Mouse (Mus musculus) stomach, embryonic 14.5 days (tissue): Measurements from ENCODE around the gene Stx16. TPM values are rescaled to one million over a fixed set of nuclear protein-coding genes. Genes with fewer than 3 reads are reported as not detected.

Experiments used
- ATAC-seq: fragments of 200-750 bp; cut with Nextera tagmentation; 2 replicates; pipeline ENCODE4 v1.8.0; 2017; ENCODE audit warnings: low read depth, moderate TSS enrichment; ENCODE audit not compliant: insufficient number of reproducible peaks, insufficient read depth, low FRiP score
- H3K27ac ChIP-seq: fragments of 300-500 bp; sonication (generic); 2 replicates; pipeline ENCODE4 v1.5.1; 2014; ENCODE audit warnings: mild to moderate bottlenecking, low read length, moderate library complexity, mixed read lengths
- H3K27me3 ChIP-seq: fragments of 300-500 bp; sonication (generic); 2 replicates; pipeline ENCODE4 v1.6.1; 2014; ENCODE audit warnings: low read length, control low read depth, mixed read lengths; ENCODE audit not compliant: control insufficient read depth, insufficient read depth
- H3K36me3 ChIP-seq: fragments of 300-500 bp; sonication (generic); 2 replicates; pipeline ENCODE4 v1.6.1; 2014; ENCODE audit warnings: mild to moderate bottlenecking, control low read depth, low read length, moderate library complexity, mixed read lengths; ENCODE audit not compliant: control insufficient read depth, insufficient read depth
- H3K4me1 ChIP-seq: fragments of 300-500 bp; sonication (generic); 2 replicates; pipeline ENCODE4 v1.6.1; 2014; ENCODE audit warnings: low read length, control low read depth, mixed read lengths; ENCODE audit not compliant: control insufficient read depth, insufficient read depth
- H3K4me2 ChIP-seq: fragments of 300-500 bp; sonication (generic); replicated peaks from 2 replicates; pipeline ENCODE4 v1.6.1; 2014; ENCODE audit warnings: low read depth, low read length, control low read depth
- H3K4me3 ChIP-seq: fragments of 300-500 bp; sonication (generic); 2 replicates; pipeline ENCODE4 v1.5.1; 2014; ENCODE audit warnings: low read depth, low read length, control low read depth
- H3K9ac ChIP-seq: fragments of 300-500 bp; sonication (generic); replicated peaks from 2 replicates; pipeline ENCODE4 v1.6.1; 2014; ENCODE audit warnings: low read depth, mild to moderate bottlenecking, control low read depth, low read length, moderate library complexity, mixed read lengths
- H3K9me3 ChIP-seq: fragments of 300-500 bp; sonication (generic); 2 replicates; pipeline ENCODE4 v1.6.1; 2016; ENCODE audit warnings: low read depth, low read length, control low read depth; ENCODE audit not compliant: control insufficient read depth
- WGBS: fragments of 180-500 bp; shearing (Covaris S2); extraction: QIAGEN DNeasy Blood & Tissue Kit; methylation state at CpG from one replicate; pipeline ENCODE4 v1.1.7; 2014; 5-methylcytosine and 5-hydroxymethylcytosine counted together
- polyA plus RNA-seq: library from polyadenylated mRNA; unstranded; fragments of >200 nt; fragmentation: Nextera tagmentation; extraction: Ambion mirVana; gene quantifications from 2 replicates; pipeline ENCODE4 v1.2.1, GENCODE M21; 2014

Gene Stx16
- polyA plus RNA-seq, 1 experiment from 2014 or later = 11.2 TPM

DNA sequence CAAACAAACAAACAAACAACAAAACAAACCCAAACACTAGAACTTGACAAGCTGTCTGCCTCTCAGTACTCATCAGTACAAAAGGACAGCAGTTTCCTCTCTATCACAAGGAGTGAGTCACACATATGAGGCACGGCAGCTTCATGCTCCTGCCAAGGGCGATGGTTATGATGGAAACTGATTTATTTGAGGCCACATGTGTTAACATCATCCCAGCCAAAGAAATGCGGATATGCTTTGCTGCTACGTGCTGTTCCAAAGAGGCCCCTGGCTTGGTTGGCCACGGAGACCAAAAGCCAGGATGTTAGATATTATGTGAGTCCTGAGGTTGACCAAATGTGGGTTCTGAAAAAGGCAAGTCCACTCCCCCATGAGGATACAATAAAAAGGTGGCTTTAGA, 4.7 kb upstream of the Stx16 start:
- Histone ChIP-seq H3K36me3 (no peaks in the 10 kb centered on the region), H3K9ac (no peak overlapping the region), H3K27ac (no peak overlapping the region), H3K27me3 (no peaks in the 10 kb centered on the region), H3K4me3 (no peak overlapping the region), H3K4me2 (no peak overlapping the region), H3K4me1 (peaks cover 21% of the 10 kb centered on the region), H3K9me3 (no peaks in the 10 kb centered on the region)
- 71% methylated on average over 5 of the region's 5 CpGs for WGBS
- ATAC-seq = no peak

DNA sequence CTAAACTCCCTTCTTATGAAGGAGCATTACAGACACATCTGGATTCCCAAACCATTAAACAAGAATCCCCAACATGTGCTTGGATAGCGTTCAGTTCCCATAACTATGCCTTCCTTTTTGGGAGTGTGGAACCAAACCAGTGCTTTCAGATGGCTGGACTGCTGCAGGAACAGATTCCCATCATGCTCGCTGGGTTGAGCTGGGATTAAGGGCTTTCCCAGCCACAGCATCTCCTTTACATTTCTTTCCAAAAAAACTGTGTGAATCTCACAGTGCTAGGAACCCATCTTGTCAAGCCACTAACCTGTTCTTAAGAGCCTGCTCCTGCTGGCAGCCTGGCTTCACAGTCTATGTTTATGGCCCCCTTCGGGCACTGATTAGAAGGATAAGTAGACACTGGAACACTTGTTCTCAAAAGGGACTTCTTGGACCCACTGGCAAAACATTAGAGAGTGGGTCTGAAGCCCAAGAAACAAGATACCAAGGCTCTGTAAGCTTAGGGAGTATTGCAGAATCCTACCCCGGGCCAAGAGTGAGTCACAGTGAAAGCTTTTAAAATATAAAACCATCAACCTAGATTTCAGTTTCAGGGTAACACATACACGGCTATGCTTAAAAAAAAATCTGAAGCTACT, 2.8 kb upstream of the Stx16 start:
- Histone ChIP-seq H3K36me3 (no peaks in the 10 kb centered on the region), H3K27ac (no peak overlapping the region), H3K9me3 (no peaks in the 10 kb centered on the region), H3K4me2 (no peak overlapping the region), H3K27me3 (no peaks in the 10 kb centered on the region), H3K4me3 (no peak overlapping the region), H3K4me1 (peaks cover 25% of the 10 kb centered on the region), H3K9ac (no peak overlapping the region)
- ATAC-seq = no peak
- 57% methylated on average over 5 of the region's 5 CpGs for WGBS

DNA sequence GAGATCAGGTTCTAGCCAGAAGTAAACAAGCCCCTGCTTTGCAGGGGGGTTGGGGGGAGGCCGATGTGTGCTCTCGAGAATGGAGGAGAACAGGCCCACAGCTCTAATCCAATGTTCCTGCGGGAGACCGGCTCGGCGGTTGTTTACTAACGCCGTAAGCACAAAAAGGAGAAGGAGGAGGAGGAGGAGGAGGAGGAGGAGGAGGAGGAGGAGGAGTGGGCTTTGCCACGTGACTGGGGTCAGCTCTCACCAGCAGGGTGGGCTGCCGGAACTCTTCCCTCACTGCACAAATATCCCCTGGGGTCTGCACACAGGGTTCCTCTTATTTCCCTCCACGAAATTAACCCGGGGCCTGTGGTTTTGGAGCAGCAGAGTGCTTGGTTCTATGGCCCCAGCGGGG, 1.5 kb upstream of the Stx16 start:
- Histone ChIP-seq H3K4me3 (peak overlapping the region; percentile 15; the same call in 1 of the 2 replicates), H3K36me3 (no peaks in the 10 kb centered on the region), H3K27ac (peak overlapping the region; percentile 94), H3K9me3 (no peaks in the 10 kb centered on the region), H3K9ac (peak overlapping the region; percentile 22; the same call in 1 of the 2 replicates), H3K27me3 (no peaks in the 10 kb centered on the region), H3K4me1 (peaks cover 25% of the 10 kb centered on the region), H3K4me2 (peak overlapping the region; percentile 72)
- ATAC-seq = peak; percentile 15; the same call in 1 of the 2 replicates
- 2% methylated on average over 12 of the region's 13 CpGs for WGBS

DNA sequence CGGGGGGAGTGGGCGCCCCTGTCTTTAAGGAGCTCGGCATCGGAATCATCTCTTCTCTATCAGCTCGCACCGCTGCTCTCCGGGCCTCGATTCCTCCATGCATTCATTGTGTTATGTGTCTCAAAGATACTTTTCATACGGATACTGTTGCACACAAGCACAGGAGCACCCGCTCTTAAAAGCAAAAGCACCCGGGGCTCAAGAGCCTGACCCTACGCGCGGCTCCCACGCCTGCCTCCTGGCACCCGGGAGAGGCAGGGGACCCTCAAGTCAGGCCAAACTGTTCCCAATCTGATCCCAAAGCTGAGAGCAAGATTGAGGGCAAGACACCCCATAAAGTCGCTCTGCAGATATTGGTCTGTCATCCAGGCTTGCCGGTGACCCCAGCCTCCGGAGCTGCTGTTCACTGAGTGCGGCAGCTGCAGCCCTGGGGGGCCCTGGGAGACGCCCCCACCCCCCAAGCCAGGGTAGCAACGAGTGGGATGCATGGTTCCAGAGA, 987 bp upstream of the Stx16 start:
- Histone ChIP-seq H3K4me2 (peak overlapping the region; percentile 72), H3K9ac (peak overlapping the region; percentile 22; the same call in 1 of the 2 replicates), H3K27me3 (no peaks in the 10 kb centered on the region), H3K36me3 (no peaks in the 10 kb centered on the region), H3K27ac (peak overlapping the region; percentile 94), H3K4me1 (peaks cover 25% of the 10 kb centered on the region), H3K9me3 (no peaks in the 10 kb centered on the region), H3K4me3 (peak overlapping the region; percentile 15; the same call in 1 of the 2 replicates)
- no peak for ATAC-seq
- 4% methylated on average over 22 of the region's 22 CpGs for WGBS

DNA sequence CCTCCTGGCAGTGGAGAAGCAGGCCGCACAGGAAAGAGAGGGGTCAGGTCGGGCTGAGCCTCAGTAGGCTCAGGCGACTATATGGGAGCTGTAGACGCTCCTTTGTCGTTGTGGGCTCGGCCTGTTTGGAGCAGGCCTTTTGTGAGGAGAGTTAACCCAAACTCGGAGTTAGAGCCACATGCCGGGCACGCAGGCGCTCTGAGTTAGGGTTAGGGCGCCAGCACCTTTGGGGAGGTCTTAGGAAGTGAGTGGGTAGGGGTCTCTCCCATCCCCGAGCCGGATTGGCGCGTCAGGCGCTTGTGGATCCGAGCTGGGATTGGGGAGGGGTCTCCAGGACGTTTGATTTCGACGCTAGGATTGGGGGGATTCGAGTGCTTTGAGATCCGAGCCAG, 321 bp downstream of the Stx16 start:
- H3K27ac ChIP-seq = peak overlapping the region; percentile 94
- peak overlapping the region; percentile 80 for H3K4me3 ChIP-seq
- no peaks in the 10 kb centered on the region for H3K27me3 ChIP-seq
- WGBS = under 1% methylated on average over 22 of the region's 22 CpGs
- H3K9ac ChIP-seq = peak overlapping the region; percentile 89
- H3K4me2 ChIP-seq = peak overlapping the region; percentile 72
- H3K9me3 ChIP-seq = no peaks in the 10 kb centered on the region
- peaks cover 36% of the 10 kb centered on the region for H3K4me1 ChIP-seq
- peak; percentile 25; the same call in 1 of the 2 replicates for ATAC-seq
- H3K36me3 ChIP-seq = no peaks in the 10 kb centered on the region

DNA sequence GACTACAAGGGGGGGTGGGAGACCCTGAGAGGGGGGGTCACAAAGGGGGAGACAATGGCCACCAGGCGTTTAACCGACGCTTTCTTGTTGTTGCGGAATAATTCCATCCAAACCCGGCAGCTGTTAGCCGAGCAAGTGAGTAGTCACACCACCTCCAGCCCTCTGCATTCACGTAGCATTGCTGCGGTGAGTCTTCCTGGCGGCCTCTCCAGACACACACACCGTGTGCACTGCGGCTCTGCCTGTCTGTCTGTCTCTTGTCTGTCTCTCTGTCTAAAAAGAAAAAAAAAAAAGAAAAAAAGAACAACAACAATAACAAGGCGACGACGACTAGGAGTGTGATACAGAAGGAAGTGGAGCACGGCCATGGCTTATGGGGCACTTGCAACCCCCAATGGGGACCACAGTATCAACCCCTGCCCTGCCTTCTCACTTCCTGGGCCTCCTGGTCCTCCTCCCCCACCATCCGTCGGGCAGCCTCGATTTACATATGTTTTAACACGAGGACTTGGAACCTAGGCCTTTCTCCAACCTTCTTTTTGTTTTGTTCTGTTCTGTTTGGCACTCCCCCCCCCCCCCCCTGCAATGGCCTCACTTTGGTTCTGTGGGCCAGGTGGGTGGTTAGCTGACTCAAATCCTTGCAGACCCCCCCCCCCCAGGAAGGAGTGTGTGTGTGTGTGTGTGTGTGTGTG, 1.0 kb downstream of the Stx16 start:
- ATAC-seq = no peak
- under 1% methylated on average over 19 of the region's 19 CpGs for WGBS

DNA sequence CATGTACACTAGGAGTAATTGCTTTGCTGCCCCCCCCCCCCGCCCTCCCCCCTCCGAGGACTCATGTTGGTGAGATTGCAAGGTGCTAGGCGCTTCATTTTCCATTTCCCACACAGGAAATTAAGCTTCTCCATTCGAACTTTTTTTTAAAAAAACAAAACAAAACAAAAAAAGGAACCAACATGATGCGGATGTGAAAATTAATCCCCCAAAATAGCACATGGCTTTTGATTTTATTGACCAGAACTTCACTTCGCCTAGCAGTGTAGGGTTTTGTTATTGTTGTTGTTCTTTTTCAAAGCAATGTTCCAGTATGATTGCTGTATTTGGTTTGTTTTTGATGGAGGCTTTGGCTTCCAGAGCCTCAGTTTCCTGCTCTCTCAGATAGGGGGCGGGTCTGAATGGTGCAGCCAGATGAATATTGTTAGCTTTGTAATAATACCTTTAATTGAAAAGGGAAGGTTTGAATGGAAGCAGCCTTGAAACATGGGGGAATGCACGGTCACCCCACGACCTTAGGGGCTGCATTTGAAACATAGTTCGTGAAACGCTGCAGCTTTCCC, 1.7 kb downstream of the Stx16 start:
- peak overlapping the region; percentile 80 for H3K4me3 ChIP-seq
- 9% methylated on average over 11 of the region's 11 CpGs for WGBS
- H3K9ac ChIP-seq = no peak overlapping the region; the same call in 1 of the 2 replicates
- H3K4me2 ChIP-seq = peak overlapping the region; percentile 72
- H3K27me3 ChIP-seq = no peaks in the 10 kb centered on the region
- H3K36me3 ChIP-seq = no peaks in the 10 kb centered on the region
- ATAC-seq = no peak
- no peak overlapping the region; the same call in 1 of the 2 replicates for H3K27ac ChIP-seq
- peaks cover 45% of the 10 kb centered on the region for H3K4me1 ChIP-seq
- H3K9me3 ChIP-seq = no peaks in the 10 kb centered on the region

More for the DNA sequence above, 1.0 kb downstream of the Stx16 start:
- Histone ChIP-seq H3K4me1 (peaks cover 40% of the 10 kb centered on the region), H3K9ac (peak overlapping the region; percentile 89), H3K9me3 (no peaks in the 10 kb centered on the region), H3K4me3 (peak overlapping the region; percentile 80), H3K4me2 (peak overlapping the region; percentile 72), H3K27ac (peak overlapping the region; percentile 94), H3K36me3 (no peaks in the 10 kb centered on the region), H3K27me3 (no peaks in the 10 kb centered on the region)

DNA sequence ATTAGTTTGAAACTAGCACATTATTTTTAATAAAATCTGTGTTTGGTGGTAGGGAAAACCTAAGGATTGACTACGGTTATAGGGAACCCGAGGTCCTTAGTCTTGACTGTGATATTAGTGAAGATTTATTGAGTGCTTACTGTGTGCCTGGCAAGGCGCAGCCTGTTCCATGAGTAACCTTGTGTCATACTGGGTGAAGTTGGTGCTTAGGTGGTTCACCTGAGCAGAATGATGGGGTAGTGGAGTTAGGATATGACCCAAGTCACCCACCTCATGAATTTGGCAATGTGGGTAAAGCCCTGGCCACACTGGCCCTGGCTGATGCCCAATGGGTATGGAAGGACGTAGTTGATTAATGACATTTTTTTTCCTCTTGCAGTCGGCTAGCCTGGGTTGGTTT, 5.7 kb downstream of the Stx16 start:
- no peak for ATAC-seq

More for the DNA sequence above, 5.7 kb downstream of the Stx16 start:
- Histone ChIP-seq H3K4me3 (no peak overlapping the region), H3K4me2 (no peak overlapping the region), H3K9me3 (no peaks in the 10 kb centered on the region), H3K27me3 (no peaks in the 10 kb centered on the region), H3K27ac (no peak overlapping the region; the same call in 1 of the 2 replicates), H3K36me3 (no peaks in the 10 kb centered on the region), H3K9ac (no peak overlapping the region), H3K4me1 (peaks cover 27% of the 10 kb centered on the region; the same call in 1 of the 2 replicates)
- WGBS = 56% methylated on average over 5 of the region's 5 CpGs
